Mouse (Mus musculus) forebrain, embryonic 10.5 days (tissue): ENCODE data around the gene Klhl20. TPM values are rescaled to one million over a fixed set of nuclear protein-coding genes. Genes with fewer than 3 reads are reported as not detected.

Source experiments
- DNase-seq: peaks from one replicate; pipeline ENCODE4 v3.0.0-alpha.2; 2017; ENCODE audit warnings: low spot score; ENCODE audit errors: extremely low spot score
- H3K27ac ChIP-seq: fragments of 300-500 bp; sonication (generic); 2 replicates; pipeline ENCODE4 v1.5.1; 2016; ENCODE audit warnings: mild to moderate bottlenecking
- H3K27me3 ChIP-seq: fragments of 300-500 bp; sonication (generic); 2 replicates; pipeline ENCODE4 v1.6.1; 2016; ENCODE audit warnings: mild to moderate bottlenecking; ENCODE audit not compliant: poor library complexity, severe bottlenecking
- H3K36me3 ChIP-seq: fragments of 300-500 bp; sonication (generic); replicated peaks from 2 replicates; pipeline ENCODE4 v1.6.1; 2016; ENCODE audit warnings: mild to moderate bottlenecking, moderate library complexity
- H3K4me1 ChIP-seq: fragments of 300-500 bp; sonication (generic); 2 replicates; pipeline ENCODE4 v1.6.1; 2016
- H3K4me3 ChIP-seq: fragments of 300-500 bp; sonication (generic); 2 replicates; pipeline ENCODE4 v1.5.1; 2016; ENCODE audit warnings: mild to moderate bottlenecking, moderate library complexity
- H3K9me3 ChIP-seq: fragments of 300-500 bp; sonication (generic); 2 replicates; pipeline ENCODE4 v1.6.1; 2016; ENCODE audit warnings: mild to moderate bottlenecking, moderate library complexity
- WGBS: fragments of 180-500 bp; shearing (Covaris S2); methylation state at CpG from one replicate; pipeline ENCODE4 v1.1.7; 2016; 5-methylcytosine and 5-hydroxymethylcytosine counted together
- polyA plus RNA-seq: library from polyadenylated mRNA; unstranded; fragments of >200 nt; fragmentation: Nextera tagmentation; extraction: Ambion mirVana; gene quantifications from 2 replicates; pipeline ENCODE4 v1.2.1, GENCODE M21; 2016

The Klhl20 gene
- polyA plus RNA-seq, 1 experiment from 2014 or later, result 14.0 TPM

GRCm38 (mm10) chr1:161057164-161057563, 74.1 kb downstream of the Klhl20 start:
- H3K36me3 ChIP-seq, result peaks cover 84% of the 10 kb centered on the region
- no peaks in the 10 kb centered on the region for H3K4me1 ChIP-seq
- no peak overlapping the region for H3K4me3 ChIP-seq
- H3K9me3 ChIP-seq, result no peaks in the 10 kb centered on the region
- WGBS, result 94% methylated on average over 1 of the region's 1 CpGs
- no peak overlapping the region for H3K27ac ChIP-seq
- H3K27me3 ChIP-seq, result no peaks in the 10 kb centered on the region
- DNase-seq, result no peak

DNA sequence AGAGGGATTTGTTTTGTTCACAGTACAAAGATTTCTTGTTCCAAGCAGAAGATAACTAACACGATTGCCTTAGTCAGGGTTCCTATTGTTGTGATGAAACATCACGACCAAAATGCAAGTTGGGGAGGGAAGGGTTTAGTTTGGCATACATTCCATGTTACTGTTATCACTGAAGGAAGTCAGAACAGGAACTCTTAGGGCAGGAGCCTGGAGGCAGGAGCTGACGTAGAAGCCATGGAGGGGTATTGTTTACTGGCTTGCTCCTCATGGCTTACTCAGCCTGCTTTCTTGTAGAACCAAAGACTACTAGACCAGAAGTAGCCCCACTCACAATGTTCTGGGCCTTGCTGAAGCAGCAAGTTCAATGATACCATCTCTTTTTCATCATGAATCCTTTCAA, 84.3 kb downstream of the Klhl20 start:
- no peak overlapping the region for H3K4me3 ChIP-seq
- H3K27me3 ChIP-seq, result no peaks in the 10 kb centered on the region
- no peaks in the 10 kb centered on the region for H3K9me3 ChIP-seq
- H3K36me3 ChIP-seq, result peaks cover 98% of the 10 kb centered on the region
- no peak for DNase-seq
- WGBS, result 85% methylated on average over 3 of the region's 3 CpGs
- no peak overlapping the region for H3K27ac ChIP-seq
- H3K4me1 ChIP-seq, result no peaks in the 10 kb centered on the region

GRCm38 (mm10) chr1:161041261-161042020, 89.9 kb downstream of the Klhl20 start:
- DNase-seq, result no peak
- H3K4me3 ChIP-seq, result no peak overlapping the region
- peaks cover 26% of the 10 kb centered on the region for H3K4me1 ChIP-seq
- H3K27ac ChIP-seq, result no peak overlapping the region
- H3K9me3 ChIP-seq, result no peaks in the 10 kb centered on the region
- H3K36me3 ChIP-seq, result peaks cover 99% of the 10 kb centered on the region
- H3K27me3 ChIP-seq, result no peaks in the 10 kb centered on the region
- 88% methylated on average over 7 of the region's 7 CpGs for WGBS

DNA sequence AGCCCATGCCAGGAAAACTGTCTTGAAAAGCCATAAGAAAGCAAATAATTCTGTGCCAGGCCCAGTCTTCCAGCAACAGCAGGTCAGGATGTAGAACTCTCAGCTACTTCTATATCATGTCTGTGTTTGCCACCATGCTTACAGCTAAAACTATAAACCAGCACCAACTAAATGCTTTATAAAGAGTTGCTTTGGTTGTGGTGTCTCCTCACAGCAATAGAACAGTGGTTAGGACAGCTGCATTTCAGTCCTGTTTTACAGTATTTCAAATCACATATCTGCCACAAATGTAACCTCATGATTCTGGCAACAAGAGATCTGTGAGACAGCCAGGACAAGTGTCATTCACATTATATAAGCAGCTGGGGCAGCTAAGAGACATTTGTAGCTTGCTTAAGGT, 90.5 kb downstream of the Klhl20 start:
- H3K9me3 ChIP-seq, result no peaks in the 10 kb centered on the region
- DNase-seq, result no peak
- H3K27ac ChIP-seq, result no peak overlapping the region
- H3K4me1 ChIP-seq, result peaks cover 26% of the 10 kb centered on the region
- no peaks in the 10 kb centered on the region for H3K27me3 ChIP-seq
- H3K36me3 ChIP-seq, result peaks cover 99% of the 10 kb centered on the region
- no peak overlapping the region for H3K4me3 ChIP-seq

DNA sequence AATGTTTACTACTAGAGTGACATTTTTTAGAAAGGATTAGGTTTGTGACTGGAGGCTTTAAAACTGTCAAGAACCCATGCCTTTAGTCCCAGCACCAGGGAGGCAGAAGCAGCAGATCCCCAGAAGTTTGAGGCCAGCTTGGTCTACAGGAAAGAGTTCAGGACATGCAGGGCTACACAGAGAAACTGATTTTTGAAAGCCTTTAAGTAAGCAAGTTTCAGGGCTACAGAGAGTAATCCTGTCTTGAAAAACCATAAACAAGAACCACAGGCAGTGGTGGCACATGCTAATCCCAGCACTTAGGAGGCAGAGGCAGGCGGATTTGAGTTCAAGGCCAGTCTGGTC, 90.9 kb downstream of the Klhl20 start:
- Histone ChIP-seq H3K4me3 (no peak overlapping the region), H3K27ac (peak overlapping the region; percentile 70), H3K27me3 (no peaks in the 10 kb centered on the region), H3K36me3 (peaks cover 99% of the 10 kb centered on the region), H3K9me3 (no peaks in the 10 kb centered on the region), H3K4me1 (peaks cover 26% of the 10 kb centered on the region)
- 67% methylated on average over 1 of the region's 1 CpGs for whole genome bisulfite sequencing
- DNase-seq, result no peak

DNA sequence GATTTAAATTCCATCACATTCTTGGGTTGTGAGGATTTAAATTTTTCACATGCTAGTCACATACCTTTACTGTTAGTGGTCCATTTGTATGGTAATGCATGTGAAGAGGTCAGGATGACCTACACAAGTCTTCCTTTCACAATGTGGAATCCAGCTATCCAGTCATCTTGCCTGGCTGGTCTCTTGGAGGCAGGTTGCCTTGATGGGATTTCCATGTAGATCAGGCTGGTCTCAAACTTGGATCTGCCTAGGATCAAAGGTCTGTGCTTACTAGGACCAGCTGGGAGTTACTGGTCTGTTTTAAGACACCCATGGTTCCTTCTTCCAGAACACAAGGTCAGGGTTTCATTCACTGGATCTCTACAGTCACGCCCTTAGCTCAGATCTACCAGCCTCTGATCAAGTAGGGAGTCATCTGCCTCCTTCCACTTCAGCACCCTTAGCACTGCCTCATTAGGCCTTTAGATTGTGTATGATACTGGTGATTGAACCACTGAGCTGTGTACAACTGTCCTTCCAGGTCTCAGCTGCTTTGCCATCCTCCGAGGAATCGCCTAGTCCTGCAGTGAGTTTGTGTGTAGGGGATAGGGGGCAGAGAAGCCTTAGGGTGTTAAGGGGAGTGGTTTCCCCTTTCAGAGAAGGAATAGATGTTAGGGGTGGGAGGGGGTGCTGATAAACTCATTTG, 91.4 kb downstream of the Klhl20 start:
- peaks cover 94% of the 10 kb centered on the region for H3K36me3 ChIP-seq
- H3K27me3 ChIP-seq, result no peaks in the 10 kb centered on the region
- peak overlapping the region; percentile 85; the same call in 1 of the 2 replicates for H3K4me3 ChIP-seq
- H3K9me3 ChIP-seq, result no peaks in the 10 kb centered on the region
- 14% methylated on average over 3 of the region's 3 CpGs for WGBS
- peaks cover 26% of the 10 kb centered on the region for H3K4me1 ChIP-seq
- DNase-seq, result peak; percentile 67
- H3K27ac ChIP-seq, result peak overlapping the region; percentile 70

GRCm38 (mm10) chr1:161038968-161039721, 92.2 kb downstream of the Klhl20 start:
- Histone ChIP-seq H3K4me1 (peaks cover 26% of the 10 kb centered on the region), H3K9me3 (no peaks in the 10 kb centered on the region), H3K27me3 (no peaks in the 10 kb centered on the region), H3K27ac (peak overlapping the region; percentile 42), H3K36me3 (peaks cover 86% of the 10 kb centered on the region), H3K4me3 (peak overlapping the region; percentile 85; the same call in 1 of the 2 replicates)
- WGBS, result 4% methylated on average over 3 of the region's 3 CpGs
- peak; percentile 55 for DNase-seq

Other genes starting within 250 kb of the Klhl20 start
- 7.1 and 7.6 TPM in 2 replicates for gene Rc3h1, start 225.1 kb downstream of the Klhl20 start, polyA plus RNA-seq
- 2.2 and 2.4 TPM in 2 replicates for gene Serpinc1, start 152.9 kb downstream of the Klhl20 start, polyA plus RNA-seq
- 6.6 and 7.2 TPM in 2 replicates for gene Zbtb37, start 96.7 kb downstream of the Klhl20 start, polyA plus RNA-seq
- gene Dars2, start 60.9 kb downstream of the Klhl20 start, polyA plus RNA-seq, result 79.4 and 79.9 TPM in 2 replicates
- gene Cenpl, start 60.8 kb downstream of the Klhl20 start, polyA plus RNA-seq, result 45.1 TPM in 2 replicates
- gene Ankrd45, start 11.2 kb upstream of the Klhl20 start, polyA plus RNA-seq, result 8.8 and 8.9 TPM in 2 replicates
- gene Tex50, start 27.8 kb upstream of the Klhl20 start, polyA plus RNA-seq, result 0.16 and 0.47 TPM in 2 replicates
- gene Prdx6, start 119.7 kb upstream of the Klhl20 start, polyA plus RNA-seq, result 663 and 680 TPM in 2 replicates